ENCODE assay signal across 11 mouse cellular contexts in the genomic region with DNA sequence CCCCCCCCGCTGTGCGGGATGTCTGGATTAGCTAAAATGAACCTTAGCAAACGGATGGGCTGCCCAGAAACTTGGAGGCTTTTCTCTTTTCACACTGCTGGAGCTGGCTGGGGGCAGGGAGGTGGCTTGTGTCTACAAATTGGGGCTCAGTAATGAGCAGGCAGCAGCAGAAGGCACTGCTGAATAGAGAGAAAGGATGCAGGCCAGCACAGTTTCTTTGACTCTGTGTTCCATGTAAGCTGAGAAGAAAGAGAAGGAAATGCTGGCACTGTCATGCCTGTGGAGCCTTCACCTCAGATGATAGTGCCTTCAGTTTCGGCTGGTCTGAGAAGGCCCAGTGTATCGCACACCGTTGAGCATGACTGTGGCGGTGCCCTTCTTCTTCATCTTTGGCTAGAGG.
DNase-seq lines count a peak whose midpoint lies in the region; ATAC-seq and TF ChIP-seq lines count a peak whose summit lies in the region.
"Had no signal": no experiment of that assay in that cellular context is flagged by ENCODE, and none has a peak within 500 bp of the region (broad histone marks: within the 10 kb centered on the region; RNA-seq: fewer than 3 reads in every experiment).

No protein-coding gene starts in this region.

- no peak overlapping the region for H3K4me2 ChIP-seq in forebrain, postnatal 0 days (ENCODE audit: low read depth)
- H3K4me2 ChIP-seq in midbrain, embryonic 11.5 days = peak overlapping the region; percentile 24; the same call in 1 of the 2 replicates
- H3K4me2 ChIP-seq in intestine, embryonic 16.5 days (ENCODE audit: low read depth, low read length) = no peak overlapping the region
- H3K4me2 ChIP-seq: intestine, embryonic 15.5 days; limb, embryonic 12.5 days had no signal

- H3K9me3 ChIP-seq in forebrain, postnatal 0 days (ENCODE audit: low read length) = no peaks in the 10 kb centered on the region
- no peaks in the 10 kb centered on the region for H3K9me3 ChIP-seq in midbrain, embryonic 11.5 days (ENCODE audit: control insufficient read depth, low read length)
- H3K9me3 ChIP-seq in intestine, embryonic 16.5 days (ENCODE audit: control insufficient read depth, low read length) = no peaks in the 10 kb centered on the region
- H3K9me3 ChIP-seq: intestine, embryonic 15.5 days; limb, embryonic 12.5 days had no signal

- no peaks in the 10 kb centered on the region for H3K36me3 ChIP-seq in forebrain, postnatal 0 days (ENCODE audit: insufficient read depth)
- H3K36me3 ChIP-seq in midbrain, embryonic 11.5 days (ENCODE audit: control insufficient read depth, insufficient read depth, low read length) = no peaks in the 10 kb centered on the region
- H3K36me3 ChIP-seq in intestine, embryonic 16.5 days (ENCODE audit: control insufficient read depth, insufficient read depth, low read length) = no peaks in the 10 kb centered on the region
- H3K36me3 ChIP-seq: intestine, embryonic 15.5 days; limb, embryonic 12.5 days had no signal

- H3K27ac ChIP-seq in forebrain, postnatal 0 days (ENCODE audit: low read depth, low read length) = peak overlapping the region; percentile 16; the same call in 1 of the 2 replicates
- H3K27ac ChIP-seq in midbrain, embryonic 11.5 days (ENCODE audit: low read depth, low read length) = peak overlapping the region; percentile 60
- no peak overlapping the region for H3K27ac ChIP-seq in gastrocnemius, adult 2 months
- no peak overlapping the region for H3K27ac ChIP-seq in intestine, embryonic 16.5 days (ENCODE audit: low read length)
- H3K27ac ChIP-seq: intestine, embryonic 15.5 days; limb, embryonic 12.5 days had no signal

- no peak for TF ChIP-seq CTCF in forebrain, postnatal 0 days (IDR thresholded peaks at IDR 0.05; ENCODE audit: low read depth)
- TF ChIP-seq CTCF in gastrocnemius, adult 2 months (IDR thresholded peaks at IDR 0.05) = no peak

- peak; percentile 31 for DNase-seq in right cerebral cortex, adult 18-20 months
- DNase-seq in right cerebral cortex, postnatal 14 days = no peak
- peak; percentile 58 for DNase-seq in forebrain, postnatal 0 days
- peak; percentile 92 for DNase-seq in midbrain, embryonic 11.5 days (ENCODE audit: low spot score, missing footprints)
- DNase-seq in kidney, postnatal 36 days = no peak
- no peak for DNase-seq in gastrocnemius, adult 2 months
- DNase-seq in cerebellum, adult 8-10 months = no peak
- DNase-seq: thymus, postnatal 4 days had no signal

- no peak overlapping the region for H3K9ac ChIP-seq in forebrain, postnatal 0 days
- H3K9ac ChIP-seq in midbrain, embryonic 11.5 days (ENCODE audit: low read length) = no peak overlapping the region
- H3K9ac ChIP-seq in intestine, embryonic 16.5 days (ENCODE audit: low read depth, low read length) = no peak overlapping the region
- H3K9ac ChIP-seq: intestine, embryonic 15.5 days; limb, embryonic 12.5 days had no signal

- H3K27me3 ChIP-seq in forebrain, postnatal 0 days (ENCODE audit: insufficient read depth, low read length) = no peaks in the 10 kb centered on the region
- no peaks in the 10 kb centered on the region for H3K27me3 ChIP-seq in midbrain, embryonic 11.5 days (ENCODE audit: control insufficient read depth, insufficient read depth, low read length)
- no peaks in the 10 kb centered on the region for H3K27me3 ChIP-seq in intestine, embryonic 16.5 days (replicated peaks; ENCODE audit: control insufficient read depth, insufficient read depth, low read length)
- H3K27me3 ChIP-seq: intestine, embryonic 15.5 days had no signal

- 0 out of 2 replicates have a peak, but pooled peaks cover 2% of the 10 kb centered on the region for H3K4me1 ChIP-seq in forebrain, postnatal 0 days (ENCODE audit: insufficient read depth)
- peaks cover 46% of the 10 kb centered on the region for H3K4me1 ChIP-seq in midbrain, embryonic 11.5 days (ENCODE audit: control insufficient read depth, insufficient read depth, low read length)
- H3K4me1 ChIP-seq in intestine, embryonic 16.5 days (ENCODE audit: control insufficient read depth, insufficient read depth, low read length) = no peaks in the 10 kb centered on the region
- H3K4me1 ChIP-seq: intestine, embryonic 15.5 days had no signal

- intact Hi-C loops in gastrocnemius, adult 2 months (cut with DNase I) = no loop called here

- no peak overlapping the region for H3K4me3 ChIP-seq in forebrain, postnatal 0 days (ENCODE audit: low read depth, low read length)
- H3K4me3 ChIP-seq in midbrain, embryonic 11.5 days (ENCODE audit: low read depth, low read length) = no peak overlapping the region
- H3K4me3 ChIP-seq in gastrocnemius, adult 2 months = no peak overlapping the region
- H3K4me3 ChIP-seq in intestine, embryonic 16.5 days (ENCODE audit: low read length) = no peak overlapping the region
- H3K4me3 ChIP-seq: intestine, embryonic 15.5 days; limb, embryonic 12.5 days had no signal

- WGBS in forebrain, postnatal 0 days = 20% methylated on average over 5 of the region's 7 CpGs
- 33% methylated on average over 5 of the region's 7 CpGs for WGBS in midbrain, embryonic 11.5 days
- WGBS in intestine, embryonic 16.5 days = 80% methylated on average over 6 of the region's 7 CpGs

- peak; percentile 92 for ATAC-seq in forebrain, postnatal 0 days
- ATAC-seq in midbrain, embryonic 11.5 days (ENCODE audit: low FRiP score) = peak; percentile 62
- ATAC-seq in intestine, embryonic 16.5 days = no peak
- ATAC-seq: intestine, embryonic 15.5 days had no signal

Comparison
In these comparisons a context has a peak if more than half of its experiments do, and no peak if none do; other contexts are left out.
1. DNase-seq: peak in right cerebral cortex, adult 18-20 months (single experiment), forebrain, postnatal 0 days (single experiment) and midbrain, embryonic 11.5 days (single experiment); none in right cerebral cortex, postnatal 14 days (single experiment), kidney, postnatal 36 days (0 of 2), gastrocnemius, adult 2 months (single experiment) and cerebellum, adult 8-10 months (single experiment).
2. H3K27ac ChIP-seq: peak in forebrain, postnatal 0 days (single experiment) and midbrain, embryonic 11.5 days (single experiment); none in gastrocnemius, adult 2 months (single experiment) and intestine, embryonic 16.5 days (single experiment).